Mouse (Mus musculus): ENCODE measurements at regions not wholly inside any gene's neighbourhood (a gene's known extent, or its start where the extent isn't known, plus 50 kb on each side); places are given as distances from the start of the nearest gene placed in this dataset.

DNA sequence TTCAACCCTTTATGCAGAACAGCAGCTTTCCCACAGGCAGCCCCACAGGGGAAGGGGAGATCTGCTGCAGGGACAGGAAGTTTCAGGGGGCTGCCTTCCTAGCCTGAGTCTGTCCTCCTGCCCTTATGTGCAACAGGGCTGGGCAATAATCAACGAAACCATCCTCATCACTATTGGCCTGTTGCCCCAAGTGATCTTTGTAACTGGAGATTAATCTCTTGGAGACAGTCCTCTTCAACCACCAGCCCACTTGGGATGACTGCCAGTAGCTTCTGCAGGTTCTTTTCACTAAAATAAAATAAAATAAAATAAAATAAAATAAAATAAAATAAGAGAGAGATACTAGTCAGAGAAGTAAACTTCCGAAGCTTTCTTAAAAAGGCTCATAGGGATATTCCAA lies 85.5 kb upstream of the Mocs1 start:
- no peak for TF ChIP-seq CTCF (IDR thresholded peaks at IDR 0.05)
- TF ChIP-seq POLR2A (IDR thresholded peaks at IDR 0.05; ENCODE audit: insufficient read depth, low read depth, low read length): no peak
- TF ChIP-seq EP300 (IDR thresholded peaks at IDR 0.05; ENCODE audit: insufficient read depth, low read depth, low read length): no peak
